Comparison of ENCODE assay signal across 8 mouse cellular contexts in genomic region chr8:70905831-70906736, GRCm38 (mm10). TPM values are rescaled to one million over a fixed set of nuclear protein-coding genes. Genes with fewer than 3 reads are reported as not detected.
DNase-seq lines count a peak whose midpoint lies in the region; ATAC-seq and TF ChIP-seq lines count a peak whose summit lies in the region.

Gene Map1s (plus strand): TSS chr8:70905932.

- no peak for TF ChIP-seq CTCF in E14TG2a.4 (conservative IDR thresholded peaks at IDR 0.05; ENCODE audit: low read length)

- intact Hi-C loops in heart, postnatal 10 days (cut with DNase I), result no loop called here

- H3K36me3 ChIP-seq in E14TG2a.4 (ENCODE audit: insufficient read depth, low read length), result peaks cover 19% of the 10 kb centered on the region
- H3K36me3 ChIP-seq in forebrain, embryonic 14.5 days (ENCODE audit: control insufficient read depth, insufficient read depth, low read length), result peaks cover 5% of the 10 kb centered on the region; the same call in 1 of the 2 replicates
- 0 out of 2 replicates have a peak, but pooled peaks cover 3% of the 10 kb centered on the region for H3K36me3 ChIP-seq in neural tube, embryonic 14.5 days (ENCODE audit: control insufficient read depth, insufficient read depth, low read length)

- no peaks in the 10 kb centered on the region for H3K27me3 ChIP-seq in E14TG2a.4 (ENCODE audit: insufficient read depth, low read length)
- no peaks in the 10 kb centered on the region for H3K27me3 ChIP-seq in forebrain, embryonic 14.5 days (replicated peaks; ENCODE audit: control insufficient read depth, insufficient read depth, low read length)
- no peaks in the 10 kb centered on the region for H3K27me3 ChIP-seq in neural tube, embryonic 14.5 days (ENCODE audit: control insufficient read depth, insufficient read depth, low read length)

- H3K27ac ChIP-seq in forebrain, embryonic 14.5 days (ENCODE audit: low read depth, low read length), result peak within 1 kb of the TSS; percentile 92
- H3K27ac ChIP-seq in neural tube, embryonic 14.5 days (ENCODE audit: low read depth, low read length), result peak within 1 kb of the TSS; percentile 92

- peak; percentile 69 for ATAC-seq in cerebellum, adult (ENCODE audit: insufficient number of reproducible peaks, low FRiP score, low TSS enrichment)
- peak; percentile 98 for ATAC-seq in forebrain, embryonic 14.5 days
- peak; percentile 95 for ATAC-seq in neural tube, embryonic 14.5 days (ENCODE audit: low read depth)

- peak; percentile 96 for DNase-seq in forebrain, embryonic 14.5 days (ENCODE audit: low spot score)
- DNase-seq in heart, postnatal 10 days, result peak; percentile 80 to 84
- no peak for DNase-seq in large intestine, adult 2 months (ENCODE audit: low read depth, low spot score)
- DNase-seq in lung, adult 18-20 months, result peak; percentile 61 to 74
- peak; percentile 93 for DNase-seq in testis, postnatal 10 days (ENCODE audit: low spot score)

- H3K4me2 ChIP-seq in forebrain, embryonic 14.5 days (ENCODE audit: low read length), result peak within 1 kb of the TSS; percentile 86
- H3K4me2 ChIP-seq in neural tube, embryonic 14.5 days (ENCODE audit: low read depth, low read length), result peak within 1 kb of the TSS; percentile 92

- WGBS in forebrain, embryonic 14.5 days, result under 1% methylated on average over 67 of the region's 86 CpGs
- 1% methylated on average over 81 of the region's 86 CpGs for WGBS in large intestine, adult 2 months
- under 1% methylated on average over 63 of the region's 86 CpGs for WGBS in neural tube, embryonic 14.5 days

- H3K4me3 ChIP-seq in E14TG2a.4 (replicated peaks; ENCODE audit: low read length), result peak within 1 kb of the TSS; percentile 94
- H3K4me3 ChIP-seq in forebrain, embryonic 14.5 days (ENCODE audit: low read depth, low read length), result peak within 1 kb of the TSS; percentile 84
- peak within 1 kb of the TSS; percentile 86 for H3K4me3 ChIP-seq in neural tube, embryonic 14.5 days (ENCODE audit: low read depth, low read length)

- H3K9ac ChIP-seq in forebrain, embryonic 14.5 days (ENCODE audit: low read length), result peak within 1 kb of the TSS; percentile 88
- H3K9ac ChIP-seq in neural tube, embryonic 14.5 days (replicated peaks; ENCODE audit: low read depth, low read length), result peak within 1 kb of the TSS; percentile 90

- H3K4me1 ChIP-seq in E14TG2a.4 (replicated peaks; ENCODE audit: low read depth, low read length), result peaks cover 66% of the 10 kb centered on the region
- peaks cover 10% of the 10 kb centered on the region for H3K4me1 ChIP-seq in forebrain, embryonic 14.5 days (ENCODE audit: control insufficient read depth, insufficient read depth, low read length)
- H3K4me1 ChIP-seq in neural tube, embryonic 14.5 days (ENCODE audit: control insufficient read depth, insufficient read depth, low read length), result peaks cover 7% of the 10 kb centered on the region

- H3K9me3 ChIP-seq in E14TG2a.4 (ENCODE audit: low read length), result no peaks in the 10 kb centered on the region
- H3K9me3 ChIP-seq in forebrain, embryonic 14.5 days (replicated peaks; ENCODE audit: control insufficient read depth, low read length), result no peaks in the 10 kb centered on the region
- no peaks in the 10 kb centered on the region for H3K9me3 ChIP-seq in neural tube, embryonic 14.5 days (ENCODE audit: control insufficient read depth, low read length)

RNA-seq across cellular contexts. Expression of gene Map1s, which starts in this region (rescaled TPM):
- polyA plus RNA-seq in forebrain, embryonic 14.5 days (2014; fragmentation: Nextera tagmentation; extraction: Ambion mirVana), result 33.9 and 50.8 TPM in 2 replicates
- total RNA-seq in heart, postnatal 10 days (2021), result 10 to 100 TPM; 31.0 to 32.3 TPM
- 14.3 and 18.8 TPM in 2 replicates for polyA plus RNA-seq in large intestine, adult 2 months (2012; rRNA removed)
- 50.1 and 54.8 TPM in 2 replicates for polyA plus RNA-seq in neural tube, embryonic 14.5 days (2014; fragmentation: Nextera tagmentation; extraction: Ambion mirVana)
